Mouse (Mus musculus): Measurements from ENCODE around the gene Faap24.

Faap24 gene

DNA sequence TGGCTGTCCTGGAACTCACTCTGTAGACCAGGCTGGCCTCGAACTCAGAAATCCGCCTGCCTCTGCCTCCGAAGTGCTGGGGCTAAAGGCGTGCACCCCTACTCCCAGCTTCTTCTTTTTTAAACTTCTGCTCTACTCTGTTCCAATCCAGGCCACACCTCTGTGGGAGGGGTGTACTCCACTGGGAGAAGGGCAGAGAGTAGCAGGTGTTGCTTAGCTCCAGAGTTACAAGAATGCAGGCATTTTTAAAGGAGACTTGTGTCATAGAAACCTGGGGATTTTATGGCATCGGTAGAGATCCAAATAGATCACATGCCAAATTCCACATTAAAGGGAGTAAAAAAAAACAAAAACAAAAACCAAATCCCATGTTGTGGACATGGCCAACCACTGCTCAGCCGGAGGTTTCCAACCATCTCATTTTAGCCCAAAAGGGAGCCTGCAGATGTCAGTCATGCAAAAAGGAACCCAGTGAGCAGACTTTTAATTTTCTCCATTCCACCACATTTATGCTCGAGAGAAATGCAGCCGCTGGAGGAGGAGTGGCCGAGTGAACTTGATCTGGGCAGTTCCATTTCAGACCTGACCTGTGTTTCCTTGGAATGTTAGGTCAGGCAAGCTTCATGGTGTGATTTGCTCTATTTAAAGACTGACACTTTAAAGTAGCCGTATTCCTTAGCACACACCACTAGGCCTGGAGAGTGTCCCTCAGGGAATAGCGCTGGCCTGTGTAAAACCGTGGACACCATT lies 31.3 kb downstream of the Faap24 start:
- DNase-seq, result no peak

DNA sequence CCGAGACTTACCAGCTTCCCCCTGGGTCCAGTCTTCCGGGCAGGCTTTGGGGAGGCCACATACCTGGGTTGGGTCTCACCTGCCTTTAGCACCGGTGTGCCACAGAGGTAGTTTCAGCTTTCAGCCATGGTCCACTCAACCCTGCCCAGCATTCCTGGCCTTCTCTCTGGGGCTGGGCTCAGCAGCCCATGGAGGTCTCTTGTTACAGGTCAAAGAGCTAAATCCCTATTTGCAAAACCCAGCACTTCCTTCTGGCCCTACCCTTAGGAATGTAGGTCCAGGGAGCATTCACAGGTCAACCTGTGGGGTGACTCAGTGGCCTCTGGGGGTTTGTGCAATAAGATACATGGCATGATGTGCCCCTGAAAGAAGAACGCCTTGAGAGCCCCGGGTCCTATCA lies 33.8 kb downstream of the Faap24 start:
- no peak for DNase-seq

DNA sequence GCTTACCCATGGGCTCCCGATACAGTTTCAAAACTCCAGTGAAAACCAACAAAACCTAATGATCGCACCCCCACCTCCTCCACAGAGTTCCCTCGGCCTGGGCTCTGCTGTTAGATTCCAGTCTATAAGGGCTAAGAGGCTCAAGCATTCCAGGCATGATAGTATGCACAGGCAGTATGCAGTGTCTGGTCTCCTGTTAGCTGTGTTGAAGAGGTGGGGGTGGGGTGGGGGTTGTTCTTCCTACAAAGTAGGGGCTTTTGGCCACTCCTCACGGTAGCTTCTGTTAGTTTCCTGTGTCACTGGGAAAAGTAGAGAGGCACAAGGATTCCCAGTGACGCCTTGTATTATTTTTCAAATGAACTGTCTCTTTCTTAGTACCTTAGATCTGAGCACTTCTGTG lies 34.4 kb downstream of the Faap24 start:
- DNase-seq, result no peak

DNA sequence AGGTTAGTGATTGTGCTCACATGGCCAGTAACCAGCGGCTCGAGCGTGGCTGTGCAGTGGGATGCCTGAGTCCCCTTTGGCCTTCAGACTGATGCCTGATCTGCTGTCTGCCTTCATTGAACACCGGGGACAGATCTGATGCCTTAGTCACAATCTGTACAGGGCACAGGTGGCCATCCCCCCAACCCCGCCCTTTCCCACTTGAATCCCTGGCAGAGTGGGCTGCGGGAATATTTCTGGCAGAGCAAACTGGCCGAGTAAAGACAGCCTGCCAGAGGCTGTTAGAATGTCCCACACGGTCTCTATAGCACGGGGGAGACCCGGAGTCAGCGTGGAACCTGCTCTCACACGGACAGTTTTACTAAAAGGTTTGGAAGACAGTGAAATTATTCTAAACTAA lies 39.0 kb downstream of the Faap24 start:
- DNase-seq, result no peak

DNA sequence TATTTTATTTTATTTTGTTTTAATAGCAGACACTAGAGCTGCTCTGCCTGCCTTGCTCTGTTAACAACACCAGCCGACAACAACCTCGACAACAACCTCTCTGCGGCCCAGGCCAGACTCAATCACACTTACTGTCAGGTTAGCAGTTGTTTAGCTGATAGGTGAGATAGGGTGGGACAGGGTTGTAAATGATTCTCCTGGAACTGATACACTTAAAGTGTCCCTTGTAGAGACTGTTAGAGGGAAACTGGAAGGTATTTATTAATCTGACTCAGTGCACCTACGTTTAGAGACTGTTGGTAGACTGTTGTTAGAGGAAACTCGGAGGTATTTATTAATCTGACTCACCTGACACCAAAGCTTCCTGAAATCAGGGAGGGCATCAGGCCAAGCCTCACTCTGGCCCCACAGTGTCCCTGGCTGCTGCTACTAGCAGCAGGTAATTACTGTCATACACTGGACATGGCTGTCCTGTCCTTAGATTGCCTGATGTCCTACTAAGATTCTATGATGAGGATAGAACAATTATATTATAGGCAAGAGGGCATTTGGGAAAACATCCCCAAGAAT lies 41.2 kb downstream of the Faap24 start:
- no peak for DNase-seq

DNA sequence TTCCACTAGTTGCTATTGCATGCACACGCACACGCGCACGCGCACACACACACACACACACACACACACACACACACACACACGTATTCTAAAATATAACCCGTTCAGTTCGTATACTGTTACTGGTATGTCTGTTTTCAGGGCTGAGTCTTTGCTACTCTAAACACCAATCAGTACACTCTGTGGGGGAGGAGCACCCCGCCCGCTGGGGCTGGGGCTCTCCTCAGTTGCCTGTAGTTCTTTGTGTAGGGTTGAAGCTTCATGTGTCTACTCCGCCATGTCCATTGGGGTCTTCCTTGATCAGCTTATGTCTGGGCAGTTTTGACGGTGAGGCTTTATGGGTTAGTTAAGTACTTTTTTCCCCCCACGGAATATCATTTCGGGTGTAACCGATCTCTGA lies 43.3 kb downstream of the Faap24 start:
- no peak for DNase-seq

DNA sequence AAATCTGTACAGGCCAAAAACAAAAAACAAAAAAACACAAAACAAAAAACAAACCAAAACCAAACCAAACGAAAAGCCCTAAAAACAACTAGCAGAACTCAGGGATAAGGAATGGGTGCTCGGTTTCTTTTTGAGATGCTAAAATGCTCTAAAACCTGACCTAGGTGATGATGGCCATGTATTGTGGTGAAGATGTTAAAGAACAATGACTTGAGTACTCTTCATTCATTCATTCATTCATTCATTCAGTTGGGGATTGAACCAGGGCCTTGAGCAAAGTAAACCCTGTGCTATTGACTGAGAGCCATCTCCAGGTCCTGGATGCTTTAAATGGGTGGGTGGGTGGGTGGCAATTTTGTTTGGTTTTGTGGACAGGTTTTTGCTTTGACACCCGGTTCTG lies 45.5 kb downstream of the Faap24 start:
- no peak for DNase-seq

DNA sequence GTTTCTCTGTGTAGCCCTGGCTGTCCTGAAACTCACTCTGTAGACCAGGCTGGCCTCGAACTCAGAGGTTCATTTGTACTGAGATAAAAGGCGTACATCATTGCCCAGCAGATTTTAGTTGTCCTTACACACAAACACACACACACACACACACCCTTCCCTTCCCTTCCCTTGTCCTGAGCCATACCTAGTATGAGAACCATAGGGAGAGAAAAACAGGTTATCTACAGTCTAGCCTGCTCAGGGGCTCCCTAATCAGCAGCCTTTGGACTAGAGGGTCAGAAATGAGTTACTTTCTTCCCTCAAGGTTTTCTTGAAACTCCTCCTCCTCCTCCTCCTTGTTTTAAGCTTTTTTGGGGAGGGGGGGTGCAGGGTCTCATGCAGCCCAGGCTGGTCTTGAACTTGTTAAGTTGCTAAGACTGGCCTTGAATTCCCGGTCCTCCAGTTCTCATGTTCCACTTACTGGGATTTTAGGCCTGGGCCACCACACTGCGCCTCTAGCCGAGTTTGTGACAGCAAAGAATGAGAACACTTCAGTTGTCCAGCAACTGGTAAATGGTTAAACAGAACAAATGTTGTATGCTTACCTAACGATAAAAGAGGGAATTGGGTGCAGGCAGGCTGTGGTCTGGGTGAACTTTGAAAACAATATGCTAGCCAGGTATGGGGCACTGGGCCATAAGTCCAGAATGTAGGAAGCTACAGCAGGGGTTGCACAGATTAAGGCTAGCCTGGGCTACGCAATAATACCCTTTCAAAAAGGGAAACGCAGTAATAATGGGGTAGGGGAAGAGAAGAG lies 46.6 kb downstream of the Faap24 start:
- no peak for DNase-seq

DNA sequence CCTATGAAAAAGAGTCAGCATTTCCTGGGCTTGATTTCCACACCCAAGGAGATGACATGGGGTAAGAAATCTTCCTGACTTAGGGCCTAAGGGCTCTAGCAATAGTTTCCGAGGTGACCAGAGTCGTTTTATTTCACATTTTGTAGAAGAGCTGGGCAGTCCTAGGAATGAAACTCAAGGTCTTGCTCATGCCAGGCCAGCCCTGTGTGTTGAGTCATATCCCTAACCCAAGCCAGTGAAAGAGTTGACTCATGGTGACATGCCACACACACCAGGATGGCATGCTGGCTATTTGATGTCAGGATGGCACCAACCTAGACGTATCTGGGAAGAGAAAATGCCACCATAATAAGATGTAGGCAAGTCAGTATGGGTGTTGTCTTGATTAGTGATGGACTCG lies 47.6 kb downstream of the Faap24 start:
- no peak for DNase-seq

DNA sequence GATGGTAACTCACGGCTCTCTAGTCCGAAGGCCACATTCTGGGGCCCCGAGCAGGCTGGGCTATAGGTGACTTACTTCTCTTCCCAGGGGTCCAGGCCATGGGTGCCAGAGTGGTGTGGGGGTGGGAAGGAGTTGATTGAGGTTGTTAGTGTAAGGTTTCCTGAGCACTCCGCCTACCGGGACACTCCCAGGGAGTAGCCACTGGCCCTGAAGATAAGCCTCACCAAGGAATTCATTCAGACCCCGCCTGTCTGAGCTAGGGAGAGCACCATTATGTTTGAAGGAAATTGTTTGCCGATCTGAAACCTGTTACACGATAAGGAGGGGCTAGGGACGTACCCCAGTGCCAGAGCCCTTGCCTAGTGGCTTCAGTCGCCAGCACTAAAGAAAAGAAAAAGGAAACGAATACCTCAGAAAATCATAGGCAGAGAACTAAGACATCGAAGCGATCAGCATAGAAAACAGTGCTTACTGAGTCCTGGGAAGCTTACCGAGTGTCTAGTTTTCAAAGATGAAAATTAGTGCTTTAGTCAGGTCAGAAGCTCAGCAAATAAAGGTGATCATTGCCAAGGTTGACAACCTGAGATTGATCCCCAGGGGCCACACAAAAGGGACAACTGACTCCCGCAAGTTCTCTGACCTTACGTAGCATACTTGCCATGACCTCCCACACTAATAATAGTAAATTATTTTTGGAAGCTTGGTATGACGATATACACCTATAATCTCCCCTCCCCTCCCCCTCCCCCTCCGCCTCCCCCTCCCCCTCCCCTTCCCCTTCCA lies 48.5 kb downstream of the Faap24 start:
- no peak for DNase-seq

DNA sequence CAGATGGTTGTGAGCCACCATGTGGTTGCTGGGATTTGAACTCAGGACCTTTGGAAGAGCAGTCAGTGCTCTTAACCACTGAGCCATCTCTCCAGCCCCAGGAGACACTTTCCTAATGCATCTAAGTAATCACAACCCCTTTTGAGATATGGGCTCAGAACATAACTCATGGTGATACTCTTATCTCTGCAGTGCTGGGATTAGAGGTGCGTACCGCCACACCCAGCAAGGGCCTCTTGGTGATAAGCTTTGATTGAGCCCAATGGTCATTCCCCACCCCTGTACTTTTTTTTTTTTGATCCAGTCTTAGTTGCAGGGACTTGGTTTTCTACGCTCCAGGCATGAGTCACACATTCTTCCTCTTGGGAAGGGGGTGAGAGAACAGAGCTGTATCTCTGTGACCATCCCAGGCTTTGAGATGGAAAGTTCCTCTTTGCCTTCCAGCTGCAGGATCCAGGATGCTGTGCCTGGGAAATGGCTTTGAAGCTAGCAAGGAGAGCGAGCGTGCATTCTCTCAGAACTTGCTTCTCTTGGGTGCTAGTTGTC lies 51.8 kb downstream of the Faap24 start:
- DNase-seq, result no peak

DNA sequence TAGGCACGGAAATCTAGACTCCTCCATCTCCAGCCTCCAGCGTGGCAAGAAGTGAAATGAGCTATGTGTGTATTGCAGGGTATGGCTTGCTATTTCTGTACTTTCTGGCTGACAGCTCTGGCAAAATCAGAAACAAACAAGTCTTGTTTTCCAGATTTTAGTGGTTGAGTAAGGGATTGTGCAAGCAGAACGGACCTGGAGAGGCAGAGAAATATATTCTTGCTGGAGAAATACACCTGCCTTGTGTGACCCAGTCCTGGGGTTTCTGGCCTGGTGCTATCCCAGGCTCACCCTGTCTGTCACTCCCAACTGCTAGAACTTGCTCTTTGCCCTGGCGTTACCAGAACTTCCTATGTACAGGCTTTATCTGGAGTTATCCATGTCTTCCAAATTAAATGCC lies 54.1 kb downstream of the Faap24 start:
- DNase-seq, result no peak

All from right cerebral cortex, postnatal 4 days (tissue).